Mouse (Mus musculus) erythroblast, adult 5-6 weeks (primary cell): ENCODE results near the gene Them7. TPM values are rescaled to one million over a fixed set of nuclear protein-coding genes. Genes with fewer than 3 reads are reported as not detected.
A peak's percentile ranks its signal among the peaks of the same experiment; 100 is the strongest.

ENCODE experiments used
- ATAC-seq: replicated peaks from 2 replicates; pipeline ENCODE4 v1.8.0; 2016; ENCODE audit warnings: moderate number of reproducible peaks, mild to moderate bottlenecking, moderate TSS enrichment, inconsistent platforms; ENCODE audit not compliant: poor library complexity, low FRiP score, severe bottlenecking
- total RNA-seq, 2 experiments: library from RNA; stranded (forward) in 1 of 2; stranded (reverse) in 1 of 2; fragments of 150-400 nt in 1 of 2; fragments of 200-764, 138-1000 nt in 1 of 2; gene quantifications; 2 replicates each; pipeline versions ENCODE4 v1.2.3 to v1.2.4; 2015 to 2017; ENCODE audit warnings: low replicate concordance in 2 of 2

Them7 gene
- total RNA-seq, 2 experiments from 2014 or later, result 2.9 TPM; not detected in 1

DNA sequence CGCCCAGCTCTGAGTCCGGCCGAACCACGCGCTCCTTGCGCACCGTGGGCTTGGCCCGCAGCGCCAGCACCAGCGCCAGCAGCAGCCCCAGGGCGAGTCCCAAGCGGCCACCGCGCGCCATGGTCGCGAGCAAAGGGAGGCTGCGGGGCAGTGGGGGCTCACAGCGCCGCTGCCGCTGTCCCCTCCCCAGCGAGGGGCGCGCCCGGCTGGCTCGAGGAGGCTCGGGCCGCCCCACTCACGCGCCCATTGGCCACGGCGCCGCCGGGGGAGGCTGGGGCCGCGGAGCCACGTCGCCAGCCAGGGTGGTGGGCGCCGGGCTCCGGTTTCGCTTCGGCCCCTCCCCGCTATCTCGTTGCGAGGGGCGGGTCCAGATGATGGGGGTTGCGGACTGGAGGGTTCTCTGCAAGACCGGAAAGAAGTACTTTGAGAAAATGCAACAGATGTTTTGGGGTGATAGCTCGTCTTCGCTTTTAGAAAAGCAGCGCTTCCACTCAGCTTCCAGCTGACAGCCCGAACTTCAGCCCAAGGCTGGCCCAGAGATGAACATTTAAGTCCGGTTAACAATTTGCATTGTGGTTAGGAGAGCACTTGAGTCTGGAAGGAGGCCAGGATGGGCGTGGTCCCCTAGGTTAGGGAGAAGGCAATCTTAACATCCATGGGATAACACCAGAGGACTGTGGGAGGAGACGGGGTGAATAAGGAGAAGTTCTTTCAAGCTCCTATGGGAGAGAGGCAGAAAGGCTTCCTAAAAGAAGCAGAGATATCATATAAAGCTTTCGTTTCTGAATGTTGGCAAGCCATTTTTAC lies 175.2 kb downstream of the Them7 start, which contains the start of gene Rcn1:
TSS of gene Rcn1 (minus strand) at position 235 of the 807 bp plus-strand sequence.
- ATAC-seq, result 0 out of 2 replicates have a peak, but pooled peaks have one; percentile 18

DNA sequence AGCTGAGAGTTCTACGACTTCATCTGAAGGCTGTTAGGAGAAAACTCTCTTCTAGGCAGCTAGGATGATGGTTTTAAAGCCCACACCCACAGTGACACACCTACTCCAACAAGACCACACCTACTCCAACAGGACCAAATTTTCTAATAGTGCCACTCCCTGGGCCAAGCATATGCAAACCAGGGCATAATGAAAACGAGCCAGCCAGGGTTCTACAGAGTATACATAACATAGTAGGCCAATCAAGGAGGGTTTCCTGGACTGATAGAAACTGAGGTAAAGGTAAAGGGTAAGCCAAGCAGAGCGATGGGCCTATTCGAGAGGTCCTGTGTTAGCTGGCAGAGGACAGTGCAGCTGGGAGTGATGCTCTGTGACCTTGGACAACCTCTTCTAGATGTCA lies 176.4 kb downstream of the Them7 start:
- no peak for ATAC-seq

- ATAC-seq, result no peak
Measured at GRCm38 (mm10) chr2:105402180-105402579, 178.1 kb downstream of the Them7 start.

DNA sequence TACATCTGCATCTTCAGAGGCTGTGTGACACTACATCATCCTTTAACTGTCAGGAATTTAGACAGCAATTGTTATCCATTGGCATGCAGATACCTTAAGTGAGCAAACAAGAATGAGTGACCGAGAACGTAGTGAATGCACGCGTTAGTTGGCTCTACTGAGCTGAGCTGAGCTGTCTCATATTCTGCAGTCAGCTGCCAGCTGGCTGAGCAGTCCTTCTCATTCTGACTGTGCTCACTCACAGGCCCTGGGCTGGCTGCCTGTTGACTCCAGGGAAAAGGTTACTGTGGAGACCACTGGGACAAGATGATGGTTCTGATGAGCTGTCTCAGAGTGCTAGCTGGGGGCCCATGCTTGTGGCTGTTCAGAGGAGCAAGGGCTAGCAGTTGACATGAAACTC lies 184.4 kb downstream of the Them7 start:
- ATAC-seq, result no peak

- ATAC-seq, result no peak
Measured at GRCm38 (mm10) chr2:105409253-105409652, 185.1 kb downstream of the Them7 start.

- ATAC-seq, result no peak
Measured at GRCm38 (mm10) chr2:105414309-105414708, 190.2 kb downstream of the Them7 start.

DNA sequence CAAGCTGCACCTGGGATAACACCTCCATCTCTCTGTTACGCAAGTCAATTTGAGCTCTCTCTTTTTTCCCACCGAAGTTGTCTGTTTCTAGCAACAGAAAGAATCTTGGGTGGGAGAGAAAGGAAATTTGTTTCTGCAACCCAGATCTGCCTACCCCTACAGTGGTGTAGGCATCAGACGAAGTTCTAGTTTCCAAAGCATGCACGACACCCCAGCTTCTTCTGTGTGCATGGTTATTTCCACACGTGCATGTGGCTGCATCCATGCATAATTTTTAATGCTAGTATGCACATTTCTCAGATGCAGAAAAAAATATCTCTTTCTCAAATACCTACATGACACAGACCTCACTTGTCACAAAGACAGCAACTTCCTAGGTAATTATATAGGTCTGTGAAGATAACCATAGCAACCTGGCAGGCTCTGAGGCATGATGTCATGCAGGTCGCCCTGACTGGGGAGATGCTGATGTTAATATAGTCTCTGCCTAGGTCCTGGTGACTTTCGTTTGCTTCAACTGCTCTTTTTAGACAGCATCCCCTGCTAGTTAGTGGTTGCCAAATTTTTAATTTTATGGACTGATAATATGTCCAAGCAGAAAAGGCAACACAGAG lies 192.0 kb downstream of the Them7 start:
- ATAC-seq, result no peak

DNA sequence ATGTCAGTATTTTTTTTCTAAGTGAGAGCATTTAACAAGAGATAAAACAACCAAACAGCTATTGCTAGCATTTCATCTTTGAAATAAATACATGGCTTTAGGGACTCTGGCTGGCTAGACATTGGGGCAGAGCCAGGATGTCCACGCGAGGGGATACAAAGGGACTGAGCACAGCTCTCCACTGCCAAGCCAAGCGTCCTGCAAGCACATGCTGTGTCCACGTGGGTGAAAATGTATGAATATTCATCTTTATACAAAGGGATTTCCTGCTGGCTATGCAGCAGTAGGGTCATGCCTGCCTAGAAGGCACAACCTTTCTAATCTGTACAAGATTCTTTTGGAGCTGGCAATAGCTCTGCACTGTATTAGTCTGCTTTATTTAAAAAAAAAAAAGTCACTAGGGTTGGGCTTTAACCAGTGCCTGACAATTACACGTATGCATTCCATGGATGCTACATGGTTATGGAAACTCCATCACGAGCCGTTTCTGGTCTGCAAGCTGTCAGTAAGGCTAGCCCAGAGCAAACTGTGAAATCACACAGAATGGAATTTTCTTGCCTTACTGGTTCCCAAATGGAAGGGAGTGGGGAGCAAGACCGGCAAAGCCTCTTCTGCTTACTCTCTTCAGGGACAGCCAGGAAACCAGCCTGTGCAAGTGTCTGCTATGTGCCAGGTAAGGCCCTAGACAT lies 192.7 kb downstream of the Them7 start:
- ATAC-seq, result no peak

- ATAC-seq, result no peak
Measured at GRCm38 (mm10) chr2:105417663-105418062, 193.5 kb downstream of the Them7 start.

DNA sequence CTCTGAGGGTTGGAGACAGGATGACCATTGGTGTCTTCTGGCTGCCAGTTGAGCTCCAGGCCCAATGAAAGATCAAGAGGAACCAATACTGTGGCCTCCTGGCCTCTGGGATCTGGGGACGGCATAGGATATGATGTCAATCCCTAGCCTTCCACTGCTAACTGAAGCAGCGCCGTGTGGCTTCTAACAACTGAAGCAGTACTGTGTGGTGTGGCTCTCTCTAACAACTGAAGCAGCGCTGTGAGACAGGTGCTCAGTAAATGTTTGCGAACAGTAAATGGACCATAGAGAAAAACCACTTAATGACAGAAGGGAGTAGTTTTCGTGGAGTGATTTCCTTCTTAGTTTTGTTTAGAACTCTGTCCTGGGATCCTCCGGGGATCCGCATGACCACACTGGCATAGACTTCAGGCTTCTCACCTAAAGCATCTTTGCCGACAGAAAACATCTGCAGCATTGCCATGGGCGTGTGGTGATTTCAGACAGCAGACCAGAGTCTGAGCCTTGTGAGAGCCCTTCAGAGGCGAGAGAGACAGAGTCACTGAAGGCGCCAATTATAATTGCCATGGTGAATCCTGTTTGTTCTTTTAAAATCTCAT lies 194.6 kb downstream of the Them7 start:
- no peak for ATAC-seq

DNA sequence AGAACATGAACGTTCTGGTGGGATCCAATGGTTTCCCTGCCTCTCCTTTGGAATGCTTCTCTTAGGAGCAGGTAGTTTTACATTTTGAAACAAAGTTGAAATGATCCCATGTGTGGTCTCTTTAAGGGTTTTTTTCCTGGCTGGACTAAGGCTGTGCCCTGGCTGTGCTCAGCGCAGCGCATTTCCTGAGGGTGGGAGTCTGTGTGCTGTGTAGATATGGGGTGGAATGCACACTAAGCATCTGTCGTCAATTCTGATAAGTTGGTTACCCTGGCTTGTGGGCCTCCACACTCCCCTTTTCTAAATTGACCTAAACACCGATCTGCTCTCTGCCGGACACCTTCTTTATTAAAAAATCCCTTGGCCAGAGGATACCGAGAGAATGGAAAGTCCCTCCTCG lies 203.3 kb downstream of the Them7 start:
- ATAC-seq, result no peak

DNA sequence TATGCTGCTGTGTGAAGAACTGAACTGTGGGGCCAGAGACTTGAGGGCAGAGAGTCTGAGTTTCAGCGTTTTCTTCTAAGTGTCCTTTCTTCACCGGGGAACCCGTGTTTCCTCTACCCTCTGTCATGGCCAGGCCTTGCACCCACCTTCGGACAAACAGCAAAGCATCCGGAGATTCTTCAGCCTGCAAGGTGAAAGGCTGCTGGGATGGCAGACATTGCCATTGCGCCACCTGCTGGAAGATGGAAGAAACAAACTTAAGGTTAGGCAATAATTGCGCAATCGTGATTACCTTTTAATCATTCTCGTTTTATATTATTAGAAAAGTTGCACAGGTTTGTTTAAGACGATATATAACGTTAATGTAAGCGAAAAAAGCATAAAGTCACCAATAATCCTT lies 203.9 kb downstream of the Them7 start:
- no peak for ATAC-seq

GRCm38 (mm10) chr2:105428467-105428866 lies 204.3 kb downstream of the Them7 start:
- ATAC-seq, result no peak

Other genes with a start within 250 kb of the Them7 start
- 113 and 128 TPM in 2 replicates for gene Eif3m, start 207.2 kb upstream of the Them7 start, total RNA-seq (2015; ENCODE audit: low replicate concordance)
- gene Eif3m, start 207.2 kb upstream of the Them7 start, total RNA-seq (2017; ENCODE audit: low replicate concordance), result 52.7 and 64.4 TPM in 2 replicates
- gene Gm11060, start 132.3 kb upstream of the Them7 start, total RNA-seq (2015; ENCODE audit: low replicate concordance), result not detected in 2 replicates
- gene Gm11060, start 132.3 kb upstream of the Them7 start, total RNA-seq (2017; ENCODE audit: low replicate concordance), result not detected in 2 replicates
- gene Wt1, start 97.8 kb upstream of the Them7 start, total RNA-seq (2015; ENCODE audit: low replicate concordance), result not detected in 2 replicates
- gene Wt1, start 97.8 kb upstream of the Them7 start, total RNA-seq (2017; ENCODE audit: low replicate concordance), result not detected in 2 replicates
- 3.6 and 7.9 TPM in 2 replicates for gene Rcn1, start 175.0 kb downstream of the Them7 start, total RNA-seq (2015; ENCODE audit: low replicate concordance)
- 8.0 and 9.1 TPM in 2 replicates for gene Rcn1, start 175.0 kb downstream of the Them7 start, total RNA-seq (2017; ENCODE audit: low replicate concordance)